Mouse (Mus musculus): ENCODE measurements around the gene Mroh3.

Gene Mroh3

DNA sequence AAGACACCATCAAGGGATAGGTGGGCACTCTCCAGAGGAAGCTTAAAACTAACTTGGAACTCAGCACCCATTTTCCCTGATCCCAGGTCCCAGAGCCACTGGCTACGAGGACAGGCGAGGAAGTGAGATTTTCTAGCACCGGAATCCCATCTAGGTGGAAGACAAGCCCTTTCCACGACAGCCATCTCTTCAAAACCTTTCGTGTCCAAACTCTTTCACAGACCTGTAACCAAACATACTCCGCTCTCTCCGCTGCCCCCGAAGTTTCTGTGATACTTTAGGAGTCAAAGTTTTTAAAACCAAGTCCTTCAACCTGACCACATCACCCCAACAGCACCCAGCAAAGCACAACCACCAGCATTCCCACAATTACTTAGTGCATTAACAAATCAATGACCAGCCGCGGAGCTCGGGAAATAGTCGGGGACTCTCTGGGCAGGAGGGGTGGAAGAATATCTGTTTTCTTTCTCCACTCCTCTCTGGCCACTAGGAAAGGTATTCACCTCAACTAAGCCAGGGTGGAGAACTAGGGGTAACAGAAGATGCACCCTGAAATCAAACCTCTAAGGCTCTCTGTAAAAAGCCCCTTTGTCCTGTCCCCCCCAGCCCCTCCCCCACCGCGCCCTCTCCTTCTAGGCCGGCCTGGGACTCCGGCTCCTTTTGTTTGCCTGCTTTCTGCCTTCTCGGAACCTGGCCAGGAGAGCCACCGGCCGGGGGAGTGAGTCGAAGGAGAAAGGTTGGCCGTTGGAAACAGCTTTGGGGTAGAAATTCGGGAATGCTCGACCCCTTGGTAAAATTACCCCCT, 20.6 kb upstream of the Mroh3 start:
- ChIA-PET CTCF (interaction anchor here in 2 of 4 experiments (0.5 to 1.9 kb wide), 6 partner anchors 18 to 160 kb away, joined by 3 to 7 read pairs (median 4); partner anchors contain the start of gene Mroh3 (in 1 of the 2)), POLR2A (interaction anchor here (0.6 to 2.3 kb wide), 25 partner anchors 9 to 926 kb away, joined by 3 to 8 read pairs (median 3); partner anchors contain the start of genes Ddx59 (in 2 of the 4), Mroh3 (in 2 of the 4), Gpr25 (in 1 of the 4) and Kif14 (in 1 of the 4))

DNA sequence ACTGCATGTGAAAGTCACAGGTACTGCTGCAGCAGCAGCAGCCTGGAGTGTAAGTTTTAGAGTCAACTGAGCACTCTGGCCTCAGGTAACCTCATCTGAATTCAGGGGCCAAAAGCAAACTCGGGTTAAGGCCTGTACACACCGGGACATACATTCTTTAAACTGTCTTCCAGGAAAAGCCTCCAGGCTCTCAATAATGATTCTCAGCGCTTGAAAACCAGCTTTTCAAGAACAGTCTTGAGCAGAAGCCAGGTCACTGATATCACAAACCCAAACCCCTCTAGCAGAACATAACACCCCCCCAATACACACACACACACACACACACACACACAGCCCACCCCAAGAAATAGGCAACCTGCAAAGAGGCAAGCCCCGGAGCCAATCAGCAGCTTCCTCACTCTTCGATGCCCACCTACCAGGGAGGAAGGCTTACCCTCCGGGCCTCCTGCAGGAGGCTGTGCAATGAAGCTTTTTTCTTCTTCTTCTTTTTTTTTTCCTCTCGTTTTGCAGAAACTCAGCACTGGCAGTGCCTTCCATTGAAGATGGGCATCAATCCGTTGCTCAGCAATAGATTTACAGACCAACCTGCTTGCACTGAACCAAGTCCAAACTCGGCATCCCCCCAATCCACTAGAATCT, 19.8 kb upstream of the Mroh3 start:
- ChIA-PET CTCF (interaction anchor here in 2 of 4 experiments (0.7 to 1.9 kb wide), 4 partner anchors 17 to 320 kb away, joined by 3 to 8 read pairs (median 4); partner anchors contain the start of gene Mroh3 (in 1 of the 2)), POLR2A (interaction anchor here (0.6 to 2.3 kb wide), 24 partner anchors 8 to 927 kb away, joined by 3 to 8 read pairs (median 4); partner anchors contain the start of genes Ddx59 (in 2 of the 4), Gpr25 (in 1 of the 4), Kif14 (in 1 of the 4) and Mroh3 (in 1 of the 4))

DNA sequence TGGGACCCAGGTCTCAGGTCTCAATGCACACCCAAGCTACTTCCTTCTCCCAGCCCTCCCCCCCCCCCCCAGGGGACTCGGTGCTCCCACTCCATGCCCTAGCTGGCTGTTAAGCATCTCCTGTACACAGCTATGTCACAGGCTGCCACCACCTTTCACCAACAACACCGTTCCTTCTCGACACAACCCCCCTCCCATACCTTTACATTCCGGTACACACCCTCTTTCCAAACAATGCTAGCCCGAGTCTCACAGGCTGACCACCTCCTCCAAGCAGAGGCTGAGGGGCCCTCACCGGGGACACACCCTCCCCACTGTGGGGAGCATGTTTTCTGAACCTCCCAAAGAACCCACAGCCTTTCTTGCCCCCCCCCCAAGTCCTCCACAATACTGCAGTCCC, 19.0 kb upstream of the Mroh3 start:
- ChIA-PET POLR2A (interaction anchor here in 3 of 4 experiments (0.6 to 2.8 kb wide), 14 partner anchors 8 to 195 kb away, joined by 3 to 11 read pairs (median 4); partner anchors contain the start of genes Ddx59 (in 1 of the 3) and Mroh3 (in 1 of the 3)), CTCF (interaction anchor here in 3 of 4 experiments (0.6 to 1.9 kb wide), 6 partner anchors 16 to 155 kb away, joined by 4 to 8 read pairs (median 6); no protein-coding TSS in a partner anchor)

DNA sequence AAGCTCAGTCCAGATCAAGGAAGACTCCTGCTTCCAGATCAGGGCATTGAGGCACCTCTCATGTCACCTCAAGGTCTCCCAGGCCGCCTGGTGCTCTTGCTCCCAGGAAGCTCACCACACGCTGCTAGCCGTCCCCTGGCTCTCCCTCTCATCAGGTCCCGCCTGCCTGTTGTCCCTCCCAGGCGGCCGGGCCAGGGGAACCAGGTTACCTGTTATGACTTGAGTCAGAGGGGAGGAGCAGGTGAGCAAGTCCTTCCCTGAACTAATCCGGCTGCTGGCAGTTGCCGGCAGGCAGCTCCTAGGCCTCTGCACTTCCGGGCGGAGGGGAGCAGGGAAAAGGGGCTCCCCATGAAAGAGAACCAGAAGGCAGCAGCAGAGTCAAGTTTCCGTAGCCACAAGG, 17.6 kb upstream of the Mroh3 start:
- ChIA-PET CTCF (interaction anchor here in 2 of 4 experiments (0.8 to 1.8 kb wide), 5 partner anchors 17 to 295 kb away, joined by 3 to 7 read pairs (median 3); partner anchors contain the start of gene Mroh3 (in 2 of the 2)), POLR2A (interaction anchor here in 3 of 4 experiments (0.5 to 2.8 kb wide), 8 partner anchors 10 to 472 kb away, joined by 3 to 11 read pairs (median 4); partner anchors contain the start of gene Ddx59 (in 1 of the 3))

DNA sequence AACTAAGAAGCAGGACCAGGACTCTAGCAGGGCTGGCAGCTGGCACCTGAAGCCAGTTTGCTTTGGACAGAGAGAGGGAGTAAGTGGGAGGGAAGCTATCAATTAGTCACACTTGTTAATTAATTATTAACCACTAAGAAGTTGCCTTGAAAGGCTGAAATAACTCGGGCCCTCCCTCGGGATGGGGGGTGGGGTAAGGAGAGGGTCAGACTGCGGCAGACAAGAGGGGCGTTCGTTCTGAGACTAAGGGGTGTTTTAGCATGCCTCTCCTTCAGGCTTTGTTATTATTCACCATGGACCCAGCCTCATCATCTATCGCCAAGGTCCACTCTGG, 16.4 kb upstream of the Mroh3 start:
- POLR2A ChIA-PET: interaction anchor here in 3 of 4 experiments (0.7 to 2.8 kb wide), 10 partner anchors 8 to 1036 kb away, joined by 3 to 11 read pairs (median 4); partner anchors contain the start of gene Ddx59 (in 1 of the 3)
- CTCF ChIA-PET: interaction anchor here in 1 of 4 experiments (1.0 to 1.2 kb wide), 2 partner anchors 59 to 178 kb away, joined by 3 read pairs; no protein-coding TSS in a partner anchor

DNA sequence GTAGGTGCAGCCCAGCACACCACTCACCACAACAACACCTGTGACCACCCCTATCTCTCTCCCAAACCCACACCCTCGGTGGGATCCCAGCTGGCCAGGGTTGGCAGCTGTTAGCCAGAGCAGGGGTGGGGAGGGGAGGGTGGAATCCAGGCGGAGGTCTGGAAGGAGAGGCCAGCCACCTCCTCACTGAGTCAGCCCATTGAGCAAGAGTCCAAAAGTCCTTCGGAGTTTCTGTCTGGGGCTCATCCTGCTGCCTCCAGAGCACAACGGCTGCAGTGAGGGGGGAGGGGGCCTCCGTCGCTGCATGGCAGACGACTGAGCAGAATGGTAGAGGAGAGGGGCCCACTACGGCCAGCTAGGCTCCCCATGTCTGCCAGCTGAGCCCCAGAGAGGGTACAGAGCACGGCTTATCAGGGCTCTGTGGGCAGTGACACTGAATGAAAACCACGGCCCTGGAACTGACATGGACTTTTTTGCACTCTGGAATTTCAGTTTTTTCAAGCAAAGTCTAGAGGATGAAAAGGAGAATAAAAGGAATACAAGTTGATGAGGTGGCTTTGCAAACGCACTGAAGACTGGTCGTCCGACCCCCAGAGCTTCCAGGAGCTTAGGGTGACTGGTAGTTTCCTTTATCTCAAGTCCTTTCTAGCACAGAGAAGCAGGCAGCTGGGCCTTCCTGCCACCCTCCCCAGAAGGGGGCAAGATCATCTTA, 15.9 kb upstream of the Mroh3 start:
- POLR2A ChIA-PET: interaction anchor here in 3 of 4 experiments (0.6 to 2.1 kb wide), 8 partner anchors 8 to 596 kb away, joined by 3 to 5 read pairs (median 3); partner anchors contain the start of gene Ddx59 (in 1 of the 3)
- CTCF ChIA-PET: interaction anchor here in 1 of 4 experiments (1.0 kb wide), 1 partner anchor 177 kb away, joined by 3 read pairs; no protein-coding TSS in a partner anchor

DNA sequence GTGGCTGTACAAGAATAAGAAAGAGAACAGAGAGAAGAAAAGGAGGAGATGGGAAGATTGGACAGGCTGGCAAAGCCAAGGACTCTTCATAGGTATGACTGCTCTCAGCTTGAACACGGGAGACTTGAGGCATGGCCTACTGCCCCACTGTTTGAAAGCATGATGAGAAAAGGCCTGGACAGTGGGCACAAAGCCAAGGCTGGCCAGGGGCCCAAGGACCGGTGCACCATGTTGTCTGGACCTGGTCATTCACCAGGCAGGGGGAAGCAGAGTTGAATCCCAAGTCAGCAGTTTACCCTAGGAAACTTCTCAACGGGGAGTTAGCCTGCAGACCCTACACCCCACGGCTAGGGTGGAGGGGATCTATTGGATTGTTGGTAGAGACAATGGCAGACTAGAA, 15.2 kb upstream of the Mroh3 start:
- ChIA-PET POLR2A (interaction anchor here in 1 of 4 experiments (0.6 to 1.9 kb wide), 3 partner anchors 68 to 595 kb away, joined by 3 to 5 read pairs (median 3); no protein-coding TSS in a partner anchor), CTCF (interaction anchor here in 1 of 4 experiments (1.0 kb wide), 1 partner anchor 176 kb away, joined by 3 read pairs; no protein-coding TSS in a partner anchor)

DNA sequence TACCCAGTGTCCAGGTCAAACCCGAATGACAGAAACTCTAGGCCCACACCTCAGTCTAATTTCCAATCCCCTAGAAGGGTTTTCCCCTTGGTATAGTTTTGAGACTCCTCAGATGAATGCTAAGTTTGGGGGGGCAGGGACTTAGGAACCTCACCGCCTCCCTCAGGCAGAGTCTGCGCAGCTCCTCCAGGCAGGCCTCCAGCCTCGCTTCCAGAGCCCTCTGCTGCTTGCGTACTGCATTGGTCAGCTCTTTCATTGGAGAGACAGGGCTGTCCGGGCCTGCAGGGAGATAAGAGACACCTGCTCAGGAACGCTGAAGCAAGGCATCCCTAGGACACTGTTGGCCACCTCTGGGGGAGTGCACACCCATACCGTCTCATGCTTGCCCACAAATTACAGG, 14.0 kb upstream of the Mroh3 start:
- ChIA-PET CTCF (no interaction called here), POLR2A (interaction anchor here in 1 of 4 experiments (1.1 to 2.5 kb wide), 2 partner anchors 11 to 84 kb away, joined by 3 to 10 read pairs; no protein-coding TSS in a partner anchor)

DNA sequence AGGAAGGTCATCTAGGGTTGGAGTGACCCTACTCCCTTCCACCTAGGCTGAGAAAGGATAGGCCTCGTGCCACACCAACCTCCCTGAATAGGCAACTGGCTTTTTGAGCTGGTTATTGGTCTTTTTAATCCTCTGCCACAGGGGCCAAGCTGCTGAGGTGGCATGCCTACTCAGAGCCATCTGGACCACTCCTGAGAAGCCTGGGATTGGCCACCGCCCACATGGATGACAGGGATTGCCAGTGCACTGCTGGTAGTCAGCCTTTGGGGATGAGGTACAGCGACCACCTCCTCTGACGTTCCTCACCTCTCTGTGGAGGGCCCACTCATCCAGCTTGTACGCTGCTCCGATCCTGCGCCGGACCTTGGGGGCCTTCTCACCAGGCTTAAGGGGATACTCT, 13.2 kb upstream of the Mroh3 start:
- ChIA-PET CTCF (interaction anchor here in 2 of 4 experiments (0.5 to 1.1 kb wide), 2 partner anchors 13 to 175 kb away, joined by 3 to 4 read pairs; partner anchors contain the start of gene Mroh3 (in 1 of the 2)), POLR2A (interaction anchor here in 2 of 4 experiments (1.0 to 2.5 kb wide), 4 partner anchors 10 to 83 kb away, joined by 3 to 10 read pairs (median 3); no protein-coding TSS in a partner anchor)

DNA sequence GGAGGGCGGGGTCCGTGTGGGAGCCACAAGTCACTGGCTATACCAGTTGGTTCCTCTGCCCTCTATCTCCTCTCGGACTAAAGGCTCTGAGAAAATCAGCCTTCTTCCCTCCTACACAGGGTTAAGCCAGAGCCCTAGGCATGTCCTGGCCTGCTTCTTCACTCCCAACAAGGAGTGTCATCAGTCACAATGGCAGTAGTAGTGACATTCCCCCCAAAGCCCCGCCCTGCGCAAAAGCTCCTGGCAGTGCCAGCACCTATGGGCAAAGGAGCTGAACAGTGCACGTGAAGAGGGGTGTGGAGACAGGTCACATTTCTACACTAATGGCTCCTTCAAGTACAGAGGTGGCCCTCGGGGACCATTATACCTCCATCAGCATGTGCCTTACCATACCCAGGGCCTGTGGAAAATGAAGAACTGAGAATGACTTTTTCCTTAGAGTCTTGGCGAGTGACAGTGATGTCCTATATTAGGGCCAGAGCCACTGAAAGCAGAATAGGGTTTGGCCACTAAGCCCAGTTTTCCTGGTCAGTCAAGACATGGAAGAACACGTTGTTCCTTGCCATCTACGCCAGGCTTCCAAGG, 11.2 kb upstream of the Mroh3 start:
- CTCF ChIA-PET: interaction anchor here in 1 of 4 experiments (0.6 kb wide), 1 partner anchor 439 kb away, joined by 3 read pairs; no protein-coding TSS in a partner anchor
- POLR2A ChIA-PET: interaction anchor here in 2 of 4 experiments (0.5 to 1.7 kb wide), 4 partner anchors 8 to 14 kb away, joined by 3 to 5 read pairs (median 4); no protein-coding TSS in a partner anchor

DNA sequence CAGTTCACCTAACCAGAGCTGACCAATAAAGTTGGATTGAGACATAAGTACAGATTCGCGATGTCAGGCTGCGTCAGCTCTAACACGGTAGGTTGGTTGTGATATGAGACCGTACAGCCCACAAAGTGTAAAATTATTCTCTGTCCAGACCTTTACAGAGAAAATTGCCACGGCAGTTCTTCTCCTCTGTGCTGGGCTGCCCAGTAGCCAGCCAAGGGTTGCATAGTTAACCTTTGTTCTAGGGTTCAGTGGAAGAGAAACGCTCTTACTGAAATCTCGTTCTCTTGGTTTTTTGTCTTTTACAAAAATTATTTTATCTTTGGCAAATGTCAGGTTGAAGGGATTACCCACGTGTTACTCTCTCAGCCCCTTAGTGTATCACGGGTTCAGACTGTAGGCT, 9.8 kb upstream of the Mroh3 start:
- ChIA-PET POLR2A (no interaction called here), CTCF (interaction anchor here in 2 of 4 experiments (0.6 to 1.8 kb wide), 3 partner anchors 9 to 482 kb away, joined by 3 to 5 read pairs (median 4); no protein-coding TSS in a partner anchor)

DNA sequence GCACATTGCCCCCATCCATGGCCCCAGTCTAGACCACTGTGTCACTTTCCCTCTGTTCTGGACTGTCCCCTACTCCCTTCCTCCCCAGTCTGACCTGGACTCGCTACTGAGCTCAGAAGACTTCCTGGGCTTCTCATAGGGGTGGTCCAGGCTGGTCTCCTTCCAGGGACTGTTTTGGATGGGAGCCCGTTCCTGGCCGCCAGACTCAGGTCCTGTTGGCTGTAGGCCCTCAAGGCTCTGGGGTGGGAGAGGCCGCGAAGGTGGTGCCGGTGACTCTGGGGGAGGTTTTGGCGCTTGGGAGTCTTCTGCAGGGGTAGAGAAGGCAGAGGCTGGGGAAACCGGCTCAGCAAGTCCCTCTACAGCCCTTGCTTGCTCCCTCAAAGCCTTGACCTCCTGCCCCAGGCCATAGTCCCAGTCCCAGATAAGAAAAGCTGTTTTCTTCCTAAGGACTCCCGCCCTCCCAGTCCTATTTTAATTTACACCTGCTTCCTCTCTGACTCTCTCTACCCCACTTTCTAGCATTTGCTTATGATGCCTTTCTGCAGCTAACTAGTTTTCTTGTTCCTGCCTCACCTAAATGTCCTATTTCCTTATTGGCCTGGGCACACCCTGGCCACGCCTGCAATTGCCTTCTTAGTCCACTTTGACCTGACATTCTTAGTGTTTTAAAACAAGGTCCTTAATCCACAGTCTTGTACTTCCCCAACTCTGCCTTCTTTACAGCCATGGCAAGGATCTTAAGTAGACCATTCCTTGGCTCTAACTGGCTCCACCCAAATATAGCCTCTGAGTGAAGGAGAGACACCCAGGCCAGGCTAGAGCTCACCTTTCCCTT, 7.6 kb upstream of the Mroh3 start:
- CTCF ChIA-PET: interaction anchor here in 3 of 4 experiments (0.6 to 1.3 kb wide), 3 partner anchors 45 to 189 kb away, joined by 4 to 7 read pairs (median 5); no protein-coding TSS in a partner anchor

DNA sequence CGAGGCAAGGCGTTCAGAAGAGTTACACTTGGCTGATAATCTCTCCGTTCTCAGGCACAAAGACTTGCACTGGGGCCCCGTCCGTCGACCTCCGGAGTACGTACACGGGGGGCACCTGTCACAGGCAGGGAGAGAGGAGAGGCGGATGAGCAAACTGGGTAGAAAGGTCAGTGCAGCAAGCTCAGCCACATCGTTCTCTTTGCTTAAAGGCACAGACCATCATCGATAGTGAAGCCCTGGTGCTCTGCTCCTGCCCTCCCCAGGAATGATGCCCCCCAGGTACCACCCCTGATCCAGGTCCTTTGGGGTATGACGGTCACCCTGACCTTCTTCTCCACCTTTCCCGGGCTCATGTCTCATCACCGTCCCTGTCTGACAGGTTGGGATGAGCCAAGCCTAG, 1.7 kb upstream of the Mroh3 start:
- POLR2A ChIA-PET: interaction anchor here in 2 of 4 experiments (0.6 to 1.6 kb wide), 4 partner anchors 11 to 162 kb away, joined by 3 to 10 read pairs (median 4); no protein-coding TSS in a partner anchor
- CTCF ChIA-PET: interaction anchor here in 1 of 4 experiments (0.6 to 3.2 kb wide), 4 partner anchors 40 to 166 kb away, joined by 3 to 17 read pairs (median 4); no protein-coding TSS in a partner anchor

More for the DNA sequence above, 7.6 kb upstream of the Mroh3 start:
- POLR2A ChIA-PET: interaction anchor here (0.6 to 2.9 kb wide), 10 partner anchors 9 to 195 kb away, joined by 3 to 11 read pairs (median 4); partner anchors contain the start of gene Ddx59 (in 2 of the 4)

DNA sequence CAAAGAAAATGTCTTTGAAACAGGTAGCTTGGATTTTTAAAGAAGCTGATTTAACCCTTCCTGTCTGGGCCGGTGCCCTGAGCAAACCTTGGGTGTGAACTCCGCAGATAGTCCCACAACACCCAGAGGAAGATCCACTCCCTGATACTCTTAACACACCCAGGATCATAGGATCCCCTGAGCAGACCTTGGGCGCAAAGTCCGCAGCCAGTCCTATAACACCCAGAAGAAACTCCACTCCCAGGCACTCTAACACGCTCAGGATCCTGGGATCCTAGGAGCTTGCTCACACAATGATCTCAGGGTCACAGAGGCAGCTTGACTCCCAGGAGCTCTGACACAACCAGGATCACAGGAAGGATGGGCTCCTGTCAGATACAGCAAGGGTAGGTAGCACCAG, 22.6 kb downstream of the Mroh3 start:
- ChIA-PET POLR2A (interaction anchor here in 2 of 4 experiments (0.6 to 0.9 kb wide), 3 partner anchors 43 to 280 kb away, joined by 3 to 5 read pairs (median 4); no protein-coding TSS in a partner anchor), CTCF (interaction anchor here in 1 of 4 experiments (0.6 to 1.3 kb wide), 2 partner anchors 139 to 310 kb away, joined by 3 to 4 read pairs; no protein-coding TSS in a partner anchor)

DNA sequence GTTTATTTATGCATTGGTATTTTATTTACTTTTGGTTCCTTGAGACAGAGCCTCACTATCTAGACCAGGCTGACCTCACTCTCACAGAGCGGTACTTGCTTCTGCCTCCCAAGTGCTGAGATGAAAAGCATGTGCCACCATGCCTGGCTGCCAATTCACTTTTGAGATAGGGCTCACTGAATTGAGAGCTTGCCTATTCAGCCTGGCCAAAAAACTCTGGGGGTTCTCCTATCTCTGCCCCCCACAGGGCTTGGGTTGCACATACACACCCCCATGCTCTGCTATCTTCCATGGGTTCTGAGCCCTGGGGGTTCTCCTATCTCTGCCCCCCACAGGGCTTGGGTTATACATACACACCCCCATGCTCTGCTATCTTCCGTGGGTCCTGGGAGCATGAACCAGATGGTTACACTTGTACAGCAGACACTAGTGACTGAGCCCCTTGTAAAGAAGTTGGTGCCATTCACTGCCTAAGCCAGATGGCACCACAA, 33.1 kb downstream of the Mroh3 start:
- CTCF ChIA-PET: interaction anchor here in 2 of 4 experiments (0.6 to 1.2 kb wide), 2 partner anchors 20 to 291 kb away, joined by 3 read pairs; no protein-coding TSS in a partner anchor
- POLR2A ChIA-PET: interaction anchor here in 2 of 4 experiments (0.7 to 1.2 kb wide), 2 partner anchors 46 to 109 kb away, joined by 3 read pairs; no protein-coding TSS in a partner anchor
